Mouse (Mus musculus): Measurements from ENCODE around the gene Gm20431.
A peak's percentile ranks its signal among the peaks of the same experiment; 100 is the strongest.

Gm20431 gene

GRCm38 (mm10) chr2:167661270-167662203 lies at the start of gene Gm20431:
Gm20431 (minus strand) TSS chr2:167661496.
- peak; percentile 91 for DNase-seq (ENCODE audit: low read depth)

GRCm38 (mm10) chr2:167710574-167710973 lies 49.3 kb upstream of the Gm20431 start:
- peak; percentile 82 for DNase-seq (ENCODE audit: low read depth)

- peak; percentile 42 for DNase-seq (ENCODE audit: low read depth)
These were observed 48.7 kb upstream of the Gm20431 start for GRCm38 (mm10) chr2:167709969-167710368.

- no peak for DNase-seq (ENCODE audit: low read depth)
These were observed 47.1 kb upstream of the Gm20431 start for GRCm38 (mm10) chr2:167708373-167708772.

- no peak for DNase-seq (ENCODE audit: low read depth)
These were observed 45.1 kb upstream of the Gm20431 start for GRCm38 (mm10) chr2:167706183-167706939.

GRCm38 (mm10) chr2:167704409-167704808 lies 43.1 kb upstream of the Gm20431 start:
- no peak for DNase-seq (ENCODE audit: low read depth)

GRCm38 (mm10) chr2:167702126-167702525 lies 40.8 kb upstream of the Gm20431 start:
- DNase-seq (ENCODE audit: low read depth) = no peak

- no peak for DNase-seq (ENCODE audit: low read depth)
These were observed 40.2 kb upstream of the Gm20431 start for GRCm38 (mm10) chr2:167701472-167701871.

- DNase-seq (ENCODE audit: low read depth) = no peak
These were observed 38.7 kb upstream of the Gm20431 start for GRCm38 (mm10) chr2:167700018-167700417.

- DNase-seq (ENCODE audit: low read depth) = peak; percentile 95
These were observed 36.6 kb upstream of the Gm20431 start for GRCm38 (mm10) chr2:167697902-167698301.

GRCm38 (mm10) chr2:167696143-167696542 lies 34.8 kb upstream of the Gm20431 start:
- DNase-seq (ENCODE audit: low read depth) = no peak

GRCm38 (mm10) chr2:167695491-167695890 lies 34.2 kb upstream of the Gm20431 start:
- DNase-seq (ENCODE audit: low read depth) = no peak

GRCm38 (mm10) chr2:167694963-167695362 lies 33.7 kb upstream of the Gm20431 start:
- DNase-seq (ENCODE audit: low read depth) = no peak

GRCm38 (mm10) chr2:167694244-167694643 lies 32.9 kb upstream of the Gm20431 start:
- no peak for DNase-seq (ENCODE audit: low read depth)

GRCm38 (mm10) chr2:167693540-167693939 lies 32.2 kb upstream of the Gm20431 start:
- no peak for DNase-seq (ENCODE audit: low read depth)

GRCm38 (mm10) chr2:167692831-167693230 lies 31.5 kb upstream of the Gm20431 start:
- DNase-seq (ENCODE audit: low read depth) = no peak

GRCm38 (mm10) chr2:167691871-167692661 lies 30.8 kb upstream of the Gm20431 start:
- DNase-seq (ENCODE audit: low read depth) = no peak

- DNase-seq (ENCODE audit: low read depth) = no peak
These were observed 30.1 kb upstream of the Gm20431 start for GRCm38 (mm10) chr2:167691410-167691809.

- no peak for DNase-seq (ENCODE audit: low read depth)
These were observed 29.6 kb upstream of the Gm20431 start for GRCm38 (mm10) chr2:167690962-167691311.

- no peak for DNase-seq (ENCODE audit: low read depth)
These were observed 29.1 kb upstream of the Gm20431 start for GRCm38 (mm10) chr2:167690219-167690961.

GRCm38 (mm10) chr2:167689501-167690218 lies 28.4 kb upstream of the Gm20431 start, which contains the start of gene Tmem189:
Tmem189 (minus strand) TSS chr2:167689822.
- peak; percentile 81 for DNase-seq (ENCODE audit: low read depth)

Data from 416B (cell line).